Mouse (Mus musculus) c-Kit-negative CD71-positive TER-119-positive erythroid progenitor cells, embryonic 14.5 days (primary cell): ENCODE measurements around the gene Mapt.

Experiments used
- DNase-seq: peaks from one replicate; pipeline ENCODE4 v3.0.0-alpha.2; 2013; ENCODE audit warnings: low read depth, low spot score

Mapt gene

GRCm38 (mm10) chr11:104275765-104276164 lies 44.6 kb downstream of the Mapt start:
- DNase-seq: no peak

- peak; percentile 12 for DNase-seq
Observed at GRCm38 (mm10) chr11:104278222-104278621, 47.0 kb downstream of the Mapt start.

DNA sequence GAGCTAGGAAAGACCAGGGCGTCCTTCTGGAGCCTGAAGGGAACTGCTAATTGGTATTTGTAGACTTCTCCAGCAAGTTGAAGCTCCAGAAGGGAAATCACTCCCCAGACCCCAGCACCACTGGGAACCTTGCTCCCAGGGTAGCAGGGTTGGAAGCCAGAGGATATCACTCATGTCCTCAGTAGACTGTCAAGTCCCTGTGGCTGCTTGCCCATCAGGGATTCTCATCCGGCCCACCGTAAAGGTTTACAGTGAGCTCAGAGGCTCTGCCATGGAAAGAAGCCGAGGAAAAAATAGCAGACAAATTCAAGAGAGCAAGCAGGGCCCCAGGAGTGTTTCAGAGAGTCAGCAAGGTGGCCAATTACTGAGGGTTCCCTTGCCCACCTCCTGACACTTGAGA lies 47.9 kb downstream of the Mapt start:
- no peak for DNase-seq

DNA sequence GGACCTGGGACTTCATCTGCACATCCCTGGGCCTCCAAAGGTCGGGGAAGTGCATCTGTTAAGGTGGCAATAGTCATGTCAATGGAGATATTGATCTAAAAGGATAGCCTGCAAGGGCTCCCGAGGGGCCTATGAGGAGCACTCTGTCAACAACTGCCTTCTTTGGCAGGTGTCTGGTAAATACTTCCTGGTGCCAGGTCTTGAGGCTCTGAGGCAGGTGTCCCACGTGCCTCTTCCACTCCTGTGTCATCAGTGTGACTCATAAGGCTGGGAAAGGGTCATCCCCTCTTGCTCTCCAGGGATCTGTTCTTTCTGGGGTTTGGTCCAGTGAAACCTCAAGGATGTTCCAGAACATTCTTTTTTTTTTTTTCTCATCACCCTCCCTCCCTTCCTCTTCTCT lies 48.3 kb downstream of the Mapt start:
- DNase-seq: no peak

- DNase-seq: no peak
Observed at GRCm38 (mm10) chr11:104281501-104281900, 50.3 kb downstream of the Mapt start.

GRCm38 (mm10) chr11:104287113-104287512 lies 55.9 kb downstream of the Mapt start:
- no peak for DNase-seq

- DNase-seq: no peak
Observed at GRCm38 (mm10) chr11:104288835-104289198, 57.6 kb downstream of the Mapt start.

DNA sequence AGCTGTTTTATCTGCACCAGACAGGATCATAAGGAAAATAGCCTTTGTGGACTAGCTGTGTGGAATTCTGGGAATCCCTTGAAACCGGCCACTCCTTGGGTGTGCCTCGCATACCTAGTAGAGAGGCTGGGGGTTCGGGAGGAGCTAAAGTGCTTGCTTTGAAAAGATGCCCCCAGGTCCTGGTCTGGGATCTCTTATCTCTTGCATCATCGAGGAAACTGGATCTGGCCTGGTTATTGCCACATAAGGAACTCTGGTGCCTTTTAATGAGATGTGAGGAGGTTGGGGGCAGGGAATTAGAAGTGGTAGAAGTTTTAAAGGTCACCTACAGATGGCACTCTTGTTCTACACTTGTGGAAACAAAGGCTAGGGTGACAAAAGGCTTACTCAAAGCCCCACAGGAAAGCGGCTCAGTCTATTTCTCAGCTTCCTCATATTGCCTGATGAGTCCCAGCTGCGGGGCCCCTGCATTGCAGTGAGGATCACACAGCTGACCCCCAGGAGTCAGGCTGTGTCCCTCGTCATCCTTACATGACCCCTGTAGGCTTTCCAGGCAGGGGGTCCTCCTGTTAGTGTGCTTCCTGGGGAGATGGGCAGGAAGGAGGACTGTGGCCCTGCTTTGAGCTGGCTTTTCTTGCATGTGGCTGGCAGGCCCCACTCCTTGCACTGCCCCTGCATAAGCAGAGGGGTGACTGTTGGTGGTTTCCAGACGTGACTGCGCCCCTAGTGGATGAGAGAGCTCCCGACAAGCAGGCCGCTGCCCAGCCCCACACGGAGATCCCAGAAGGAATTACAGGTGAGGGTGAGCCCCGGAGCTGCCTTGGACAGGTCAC lies 58.2 kb downstream of the Mapt start:
- DNase-seq: no peak

DNA sequence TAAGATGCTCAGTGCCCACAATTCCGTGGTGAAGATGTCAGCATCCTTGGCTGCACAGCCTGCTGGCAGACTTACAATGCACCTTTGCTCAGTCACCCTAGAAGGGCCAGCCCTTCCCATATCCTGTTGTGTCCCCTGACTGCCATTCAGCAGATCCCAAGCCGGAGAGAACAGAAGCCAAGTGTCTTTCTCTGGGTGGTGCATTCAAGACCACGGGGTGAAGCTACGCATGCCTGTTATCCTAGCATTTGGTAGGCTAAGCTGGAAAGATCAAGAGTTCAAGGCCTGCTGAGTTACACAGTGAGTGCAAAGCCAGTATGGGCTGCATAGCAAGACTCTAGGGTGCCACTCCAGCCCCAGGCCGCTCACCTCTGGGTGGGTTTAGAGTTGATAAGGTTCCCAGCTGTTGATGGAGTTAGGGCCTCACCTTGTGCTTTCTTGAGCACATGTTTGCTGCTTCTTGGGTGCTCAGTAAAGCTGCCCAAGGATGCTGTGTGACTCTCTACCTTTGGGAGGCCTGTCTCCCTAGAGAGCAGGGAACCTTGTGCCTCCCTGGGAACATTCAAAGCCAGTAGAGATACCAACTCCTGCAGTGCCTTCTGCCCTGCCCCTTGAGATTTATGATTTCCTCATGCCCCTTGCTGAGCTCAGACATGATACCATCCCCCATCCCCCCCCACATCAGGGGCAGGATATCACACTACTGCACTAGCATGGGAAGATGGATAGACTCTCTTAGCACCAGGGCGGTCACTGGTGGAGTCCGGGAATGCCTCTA lies 61.4 kb downstream of the Mapt start:
- DNase-seq: no peak

DNA sequence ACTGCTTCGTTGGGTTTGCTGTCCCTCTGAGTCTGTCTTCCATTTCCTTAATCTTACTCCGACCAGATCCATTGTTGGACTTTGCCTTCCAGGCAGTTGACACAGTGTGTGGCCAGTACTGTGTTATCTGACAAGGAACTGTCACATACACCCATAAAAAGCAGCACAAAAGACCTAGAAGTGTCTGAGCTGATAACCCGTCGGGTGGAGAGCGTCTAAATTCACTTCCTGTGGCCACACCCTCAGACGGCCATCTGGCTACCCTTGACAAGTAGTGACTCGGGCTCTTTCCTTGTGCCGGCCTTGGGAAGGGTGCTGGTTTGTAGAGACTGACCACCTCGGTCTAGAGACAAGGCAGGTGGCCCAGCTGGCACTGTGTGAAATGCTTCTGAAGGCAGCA lies 62.1 kb downstream of the Mapt start:
- peak; percentile 49 for DNase-seq

GRCm38 (mm10) chr11:104295145-104295544 lies 64.0 kb downstream of the Mapt start:
- no peak for DNase-seq

DNA sequence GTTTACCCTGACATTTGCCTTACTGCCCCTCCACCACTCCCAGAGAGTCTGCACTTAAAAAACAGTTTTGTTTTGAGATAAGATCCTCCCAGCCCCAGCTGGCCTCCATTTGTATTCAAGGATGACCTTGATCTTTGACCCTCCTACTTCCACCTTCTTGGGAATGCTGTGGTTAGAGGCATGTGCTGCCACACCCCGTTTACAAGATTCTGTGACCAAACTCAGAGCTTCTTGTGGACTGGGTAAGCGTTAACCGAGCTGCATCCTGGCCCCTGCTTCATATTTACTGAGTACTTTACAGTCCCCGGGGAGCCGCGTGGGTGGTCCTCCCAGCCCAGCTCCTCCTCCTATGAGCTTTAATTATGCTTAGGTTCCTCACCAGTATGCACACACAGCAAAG lies 64.5 kb downstream of the Mapt start:
- no peak for DNase-seq

DNA sequence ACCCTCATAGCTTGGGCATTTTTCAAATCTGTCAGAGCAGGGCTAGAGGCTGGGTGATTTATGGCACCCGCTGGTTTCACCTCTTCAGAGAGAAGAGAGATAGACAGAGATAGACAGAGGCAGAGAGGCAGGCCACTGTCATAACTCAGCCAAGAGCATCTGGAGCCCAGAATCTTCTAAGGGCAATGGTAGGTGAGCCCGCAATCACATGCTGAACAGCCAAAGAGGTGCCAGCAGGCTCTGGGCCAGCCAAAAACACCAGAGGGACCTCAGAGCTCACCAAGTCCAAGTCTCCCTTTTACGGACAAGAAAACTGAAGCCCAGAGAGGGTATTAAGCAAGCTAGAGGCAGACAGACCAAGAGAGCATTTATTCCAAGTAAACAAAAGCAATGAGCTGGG lies 66.5 kb downstream of the Mapt start:
- no peak for DNase-seq

GRCm38 (mm10) chr11:104302628-104303027 lies 71.4 kb downstream of the Mapt start:
- DNase-seq: no peak

GRCm38 (mm10) chr11:104303088-104303960 lies 72.1 kb downstream of the Mapt start:
- DNase-seq: no peak

- no peak for DNase-seq
Observed at GRCm38 (mm10) chr11:104305711-104306110, 74.5 kb downstream of the Mapt start.

DNA sequence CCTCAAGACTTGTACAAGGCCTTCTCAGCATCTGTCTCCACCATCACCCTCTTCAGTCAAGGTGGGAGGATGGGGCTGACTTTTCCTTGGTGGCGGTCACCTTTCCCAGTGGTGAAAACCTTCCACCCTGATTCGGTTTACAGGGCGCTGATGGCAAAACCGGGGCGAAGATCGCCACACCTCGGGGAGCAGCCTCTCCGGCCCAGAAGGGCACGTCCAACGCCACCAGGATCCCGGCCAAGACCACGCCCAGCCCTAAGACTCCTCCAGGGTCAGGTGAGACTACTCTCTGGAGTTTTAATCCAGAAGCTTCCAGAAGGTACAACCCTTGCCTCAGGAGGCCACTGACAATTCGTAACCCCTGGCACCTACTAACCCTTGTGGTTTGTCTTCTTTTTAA lies 75.3 kb downstream of the Mapt start:
- no peak for DNase-seq

DNA sequence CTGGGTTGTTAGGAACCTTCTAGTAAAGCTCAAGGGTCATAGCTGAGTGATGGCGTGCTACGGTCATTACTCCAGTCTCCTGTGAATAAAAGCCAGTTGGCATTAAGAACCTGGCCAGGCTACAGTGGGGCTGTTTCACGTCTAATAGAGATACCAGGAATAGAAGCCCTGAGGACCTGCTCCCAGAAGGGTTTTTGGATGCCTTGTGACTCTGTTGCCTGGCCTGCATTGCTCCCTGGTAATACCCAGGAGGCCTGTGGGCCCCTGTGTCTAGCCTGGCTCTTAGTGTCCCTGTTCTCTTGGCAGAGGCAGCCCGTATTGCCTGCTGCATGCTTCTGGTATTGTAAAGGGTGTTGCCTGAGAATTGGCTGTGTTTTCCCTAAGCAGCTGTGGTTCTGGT lies 75.9 kb downstream of the Mapt start:
- DNase-seq: no peak

- DNase-seq: no peak
Observed at GRCm38 (mm10) chr11:104309377-104310225, 78.4 kb downstream of the Mapt start.

DNA sequence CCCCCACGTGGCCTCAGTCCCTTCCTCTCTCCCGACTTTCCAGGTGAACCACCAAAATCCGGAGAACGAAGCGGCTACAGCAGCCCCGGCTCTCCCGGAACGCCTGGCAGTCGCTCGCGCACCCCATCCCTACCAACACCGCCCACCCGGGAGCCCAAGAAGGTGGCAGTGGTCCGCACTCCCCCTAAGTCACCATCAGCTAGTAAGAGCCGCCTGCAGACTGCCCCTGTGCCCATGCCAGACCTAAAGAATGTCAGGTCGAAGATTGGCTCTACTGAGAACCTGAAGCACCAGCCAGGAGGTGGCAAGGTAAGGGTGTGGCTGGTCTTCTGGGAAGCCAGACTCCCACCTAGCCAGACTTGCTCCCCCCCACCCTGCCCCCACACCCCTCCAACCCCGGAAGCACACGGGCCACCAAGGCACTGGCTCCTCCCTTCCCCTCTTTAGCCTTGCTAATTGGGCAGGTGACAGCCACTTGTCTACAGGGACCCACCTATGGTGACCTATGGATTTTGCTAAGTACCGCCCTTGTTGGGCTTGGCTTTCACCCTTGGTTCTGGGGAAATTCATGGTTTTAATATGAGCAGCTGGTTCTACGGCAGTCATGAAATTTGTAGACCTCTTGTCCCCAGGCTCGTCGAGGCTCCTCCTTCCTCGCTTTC lies 79.2 kb downstream of the Mapt start:
- no peak for DNase-seq

DNA sequence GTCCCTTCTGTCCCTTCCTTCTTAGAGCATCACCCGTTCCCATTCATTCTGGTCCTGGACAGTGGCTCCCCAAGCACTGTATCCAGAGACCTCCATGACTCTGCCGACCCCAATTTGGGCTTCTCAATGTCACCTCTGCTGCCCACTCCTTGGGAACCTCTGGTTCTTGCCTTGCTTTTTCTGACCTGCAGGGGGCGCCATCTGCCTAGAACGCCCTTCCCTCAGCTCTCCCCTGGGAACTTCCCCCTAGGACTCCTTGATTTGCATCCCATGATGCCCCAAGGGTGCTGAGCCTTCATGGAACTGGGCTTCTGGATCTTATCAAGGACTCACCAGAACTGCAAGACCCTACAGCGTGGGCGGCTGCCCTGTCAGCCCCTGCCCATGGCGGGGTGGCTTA lies 80.5 kb downstream of the Mapt start:
- no peak for DNase-seq
